Mouse (Mus musculus) forebrain, embryonic 12.5 days (tissue): ENCODE measurements around the gene St6galnac3. TPM values are rescaled to one million over a fixed set of nuclear protein-coding genes. Genes with fewer than 3 reads are reported as not detected.

Source experiments
- ATAC-seq: fragments of 200-750 bp; cut with Nextera tagmentation; 2 replicates; pipeline ENCODE4 v1.8.0; 2017; ENCODE audit warnings: moderate TSS enrichment; ENCODE audit not compliant: low FRiP score
- H3K27ac ChIP-seq: fragments of 300-500 bp; sonication (generic); 2 replicates; pipeline ENCODE4 v1.5.1; 2016; ENCODE audit warnings: mild to moderate bottlenecking
- H3K27me3 ChIP-seq: fragments of 300-500 bp; sonication (generic); 2 replicates; pipeline ENCODE4 v1.6.1; 2016; ENCODE audit warnings: mild to moderate bottlenecking
- H3K36me3 ChIP-seq: fragments of 300-500 bp; sonication (generic); replicated peaks from 2 replicates; pipeline ENCODE4 v1.6.1; 2016; ENCODE audit warnings: mild to moderate bottlenecking
- H3K4me1 ChIP-seq: fragments of 300-500 bp; sonication (generic); 2 replicates; pipeline ENCODE4 v1.6.1; 2016
- H3K4me2 ChIP-seq: fragments of 300-500 bp; sonication (generic); 2 replicates; pipeline ENCODE4 v1.6.1; 2016; ENCODE audit warnings: mild to moderate bottlenecking, moderate library complexity
- H3K4me3 ChIP-seq: fragments of 300-500 bp; sonication (generic); replicated peaks from 2 replicates; pipeline ENCODE4 v1.5.1; 2016; ENCODE audit warnings: mild to moderate bottlenecking
- H3K9ac ChIP-seq: fragments of 300-500 bp; sonication (generic); 2 replicates; pipeline ENCODE4 v1.6.1; 2016; ENCODE audit warnings: mild to moderate bottlenecking
- H3K9me3 ChIP-seq: fragments of 300-500 bp; sonication (generic); 2 replicates; pipeline ENCODE4 v1.6.1; 2016
- WGBS: fragments of 180-500 bp; shearing (Covaris S2); methylation state at CpG from one replicate; pipeline ENCODE4 v1.1.7; 2016; 5-methylcytosine and 5-hydroxymethylcytosine counted together
- polyA plus RNA-seq: library from polyadenylated mRNA; unstranded; fragments of >200 nt; fragmentation: Nextera tagmentation; extraction: Ambion mirVana; gene quantifications from 2 replicates; pipeline ENCODE4 v1.2.1, GENCODE M21; 2016

Gene St6galnac3
- polyA plus RNA-seq, 1 experiment from 2014 or later, result 26.9 TPM

DNA sequence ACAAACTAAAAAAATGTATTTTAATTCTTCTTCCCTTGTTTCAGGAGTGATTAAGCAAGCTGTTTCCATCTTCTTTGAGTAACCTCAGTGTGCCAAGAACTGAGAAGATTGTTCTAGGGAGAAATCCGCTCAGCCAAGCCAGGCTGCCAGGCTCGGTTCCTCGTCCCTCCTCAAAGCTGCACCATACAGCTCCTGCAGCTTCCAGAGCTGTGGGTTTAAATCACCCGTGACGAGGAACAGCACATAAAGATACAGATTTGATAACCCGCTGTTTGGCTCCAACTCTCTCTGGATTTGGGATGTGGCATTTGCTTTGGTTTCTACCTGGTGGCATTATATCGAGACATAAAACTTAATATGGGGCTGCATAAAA is 303.1 kb downstream of the St6galnac3 start:
- Histone ChIP-seq H3K4me1 (peaks cover 12% of the 10 kb centered on the region), H3K27me3 (0 out of 2 replicates have a peak, but pooled peaks cover 3% of the 10 kb centered on the region), H3K4me3 (no peak overlapping the region), H3K27ac (no peak overlapping the region), H3K9ac (no peak overlapping the region), H3K9me3 (no peaks in the 10 kb centered on the region), H3K4me2 (no peak overlapping the region), H3K36me3 (no peaks in the 10 kb centered on the region)
- no peak for ATAC-seq
- 74% methylated on average over 7 of the region's 7 CpGs for WGBS

DNA sequence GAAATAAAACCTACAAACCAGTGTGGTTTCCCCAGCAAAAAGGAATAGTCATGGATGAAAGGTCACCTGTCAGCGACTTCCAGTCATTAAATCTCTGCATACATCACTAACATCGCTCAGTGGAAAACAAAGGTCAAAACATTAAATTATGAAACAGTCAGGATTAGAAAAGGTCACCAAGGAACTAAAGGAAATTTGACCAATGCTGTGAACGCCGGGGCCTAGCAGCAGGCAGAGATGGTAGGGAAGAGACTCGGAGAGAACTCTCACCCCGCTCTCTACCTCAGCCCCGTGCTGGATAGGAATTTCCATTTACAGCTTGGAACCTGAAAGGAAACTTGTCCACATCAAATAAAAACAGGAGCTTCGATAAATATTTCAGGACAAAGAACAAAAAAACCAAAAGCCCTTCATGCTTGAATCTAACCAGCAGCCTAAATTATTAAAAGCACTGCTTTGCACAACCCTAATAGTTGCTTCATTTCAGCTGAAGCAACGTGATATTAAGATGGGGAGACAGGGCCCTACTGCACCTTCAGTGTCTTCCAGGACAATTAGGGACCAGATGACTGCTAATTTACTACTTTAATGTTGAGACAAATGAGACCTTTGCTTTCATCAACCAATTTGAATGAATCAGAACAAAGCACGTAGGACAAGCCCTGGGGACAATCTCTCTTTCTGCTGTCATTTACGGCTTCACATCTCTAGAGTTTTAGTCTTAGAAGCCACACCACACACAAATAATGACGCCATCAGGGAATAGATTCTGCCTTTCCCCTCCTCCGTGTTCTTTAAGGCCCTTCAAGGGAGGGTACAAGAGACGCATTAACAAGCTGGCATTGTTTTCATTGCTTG is 303.7 kb downstream of the St6galnac3 start:
- Histone ChIP-seq H3K9me3 (no peaks in the 10 kb centered on the region), H3K9ac (no peak overlapping the region), H3K4me3 (no peak overlapping the region), H3K4me2 (no peak overlapping the region), H3K36me3 (no peaks in the 10 kb centered on the region), H3K27ac (no peak overlapping the region), H3K4me1 (peaks cover 12% of the 10 kb centered on the region), H3K27me3 (0 out of 2 replicates have a peak, but pooled peaks cover 3% of the 10 kb centered on the region)
- WGBS, result 65% methylated on average over 14 of the region's 14 CpGs
- no peak for ATAC-seq

DNA sequence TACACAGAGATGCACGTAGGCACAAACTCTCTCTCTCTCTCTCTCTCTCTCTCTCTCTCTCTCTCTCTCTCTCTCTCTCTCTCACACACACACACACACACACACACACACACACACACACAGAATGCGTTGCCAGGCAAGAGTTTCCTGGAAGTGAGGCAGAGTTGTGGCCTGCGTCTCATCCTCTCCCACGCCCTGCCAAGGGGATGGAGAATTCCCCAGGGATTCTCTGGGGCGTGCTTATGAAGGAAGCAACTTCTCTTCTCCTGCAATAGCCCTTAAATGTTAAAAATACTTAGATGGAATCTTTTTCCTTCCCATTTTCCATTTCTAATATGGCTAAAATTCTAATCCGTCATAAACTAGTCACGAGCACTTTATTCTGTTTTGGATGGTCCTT is 305.6 kb downstream of the St6galnac3 start:
- no peak for ATAC-seq
- no peak overlapping the region for H3K9ac ChIP-seq
- WGBS, result 93% methylated on average over 7 of the region's 7 CpGs
- H3K27me3 ChIP-seq, result 0 out of 2 replicates have a peak, but pooled peaks cover 3% of the 10 kb centered on the region
- no peaks in the 10 kb centered on the region for H3K36me3 ChIP-seq
- no peak overlapping the region for H3K4me2 ChIP-seq
- no peak overlapping the region for H3K27ac ChIP-seq
- no peak overlapping the region for H3K4me3 ChIP-seq
- H3K9me3 ChIP-seq, result no peaks in the 10 kb centered on the region
- H3K4me1 ChIP-seq, result peaks cover 12% of the 10 kb centered on the region

DNA sequence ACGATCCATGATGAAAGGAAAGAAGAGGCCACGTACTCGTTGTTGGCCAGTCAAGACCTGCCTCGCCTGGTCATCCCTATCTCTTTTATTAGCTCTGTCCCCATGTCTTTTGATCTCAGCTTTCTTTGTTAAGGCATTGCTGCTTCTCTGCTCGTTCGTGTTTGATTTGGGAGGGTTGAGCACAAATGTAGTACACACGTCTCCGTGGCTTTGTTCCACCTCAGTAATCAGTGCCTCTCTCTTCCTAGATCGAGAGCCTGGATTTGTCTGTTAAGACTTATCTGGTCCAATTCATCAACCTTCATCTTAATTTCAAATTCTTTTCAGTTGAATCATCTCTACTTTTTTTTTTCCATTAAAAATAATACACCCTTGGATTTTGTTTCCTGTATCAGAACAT is 308.0 kb downstream of the St6galnac3 start:
- no peak overlapping the region for H3K9ac ChIP-seq
- H3K4me3 ChIP-seq, result no peak overlapping the region
- 0 out of 2 replicates have a peak, but pooled peaks cover 3% of the 10 kb centered on the region for H3K27me3 ChIP-seq
- no peak overlapping the region for H3K4me2 ChIP-seq
- ATAC-seq, result no peak
- H3K36me3 ChIP-seq, result no peaks in the 10 kb centered on the region
- no peaks in the 10 kb centered on the region for H3K9me3 ChIP-seq
- WGBS, result 57% methylated on average over 9 of the region's 9 CpGs
- peaks cover 11% of the 10 kb centered on the region for H3K4me1 ChIP-seq
- H3K27ac ChIP-seq, result no peak overlapping the region

- no peak for ATAC-seq
- Histone ChIP-seq H3K4me2 (no peak overlapping the region), H3K9ac (no peak overlapping the region), H3K4me3 (no peak overlapping the region), H3K4me1 (peaks cover 5% of the 10 kb centered on the region), H3K27me3 (0 out of 2 replicates have a peak, but pooled peaks cover 3% of the 10 kb centered on the region), H3K36me3 (no peaks in the 10 kb centered on the region), H3K9me3 (no peaks in the 10 kb centered on the region), H3K27ac (no peak overlapping the region)
- 85% methylated on average over 4 of the region's 4 CpGs for WGBS
These were observed 308.6 kb downstream of the St6galnac3 start for GRCm38 (mm10) chr3:153416383-153416782.

DNA sequence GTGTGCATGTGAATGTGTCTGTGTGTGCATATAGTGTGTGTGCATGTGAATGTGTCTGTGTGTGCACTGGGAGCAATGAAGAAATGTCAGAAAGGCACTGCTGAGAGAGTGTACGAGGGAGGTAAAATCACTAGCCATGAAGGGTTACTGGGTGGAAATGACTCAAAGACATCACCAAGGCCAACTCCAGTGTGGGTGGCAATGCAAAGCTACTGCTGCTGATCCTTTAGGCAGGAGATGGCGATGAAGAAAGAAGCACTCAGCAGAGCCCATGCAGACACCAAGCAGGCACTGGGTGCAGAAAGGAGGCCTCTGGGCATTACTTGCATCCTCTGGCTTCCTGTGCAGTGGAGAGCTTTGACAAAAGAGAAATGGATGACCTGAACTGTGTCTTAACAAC is 310.8 kb downstream of the St6galnac3 start:
- no peak overlapping the region for H3K27ac ChIP-seq
- 79% methylated on average over 2 of the region's 2 CpGs for WGBS
- no peaks in the 10 kb centered on the region for H3K27me3 ChIP-seq
- no peaks in the 10 kb centered on the region for H3K9me3 ChIP-seq
- no peak overlapping the region for H3K9ac ChIP-seq
- no peaks in the 10 kb centered on the region for H3K36me3 ChIP-seq
- ATAC-seq, result no peak
- no peak overlapping the region for H3K4me3 ChIP-seq
- no peaks in the 10 kb centered on the region for H3K4me1 ChIP-seq
- H3K4me2 ChIP-seq, result no peak overlapping the region

GRCm38 (mm10) chr3:153409286-153409685 is 315.7 kb downstream of the St6galnac3 start:
- H3K4me2 ChIP-seq, result no peak overlapping the region
- no peak for ATAC-seq
- H3K27ac ChIP-seq, result no peak overlapping the region
- H3K4me3 ChIP-seq, result no peak overlapping the region
- no peaks in the 10 kb centered on the region for H3K9me3 ChIP-seq
- H3K4me1 ChIP-seq, result peaks cover 10% of the 10 kb centered on the region; the same call in 1 of the 2 replicates
- no peaks in the 10 kb centered on the region for H3K36me3 ChIP-seq
- no peak overlapping the region for H3K9ac ChIP-seq
- 79% methylated on average over 9 of the region's 9 CpGs for WGBS
- H3K27me3 ChIP-seq, result no peaks in the 10 kb centered on the region

GRCm38 (mm10) chr3:153408361-153408760 is 316.6 kb downstream of the St6galnac3 start:
- H3K36me3 ChIP-seq, result no peaks in the 10 kb centered on the region
- H3K4me2 ChIP-seq, result no peak overlapping the region
- peaks cover 10% of the 10 kb centered on the region; the same call in 1 of the 2 replicates for H3K4me1 ChIP-seq
- no peak overlapping the region for H3K27ac ChIP-seq
- no peak for ATAC-seq
- no peaks in the 10 kb centered on the region for H3K27me3 ChIP-seq
- no peaks in the 10 kb centered on the region for H3K9me3 ChIP-seq
- no peak overlapping the region for H3K4me3 ChIP-seq
- 91% methylated on average over 6 of the region's 6 CpGs for WGBS
- no peak overlapping the region for H3K9ac ChIP-seq

- H3K9me3 ChIP-seq, result no peaks in the 10 kb centered on the region
- WGBS, result 94% methylated on average over 6 of the region's 6 CpGs
These were observed 317.3 kb downstream of the St6galnac3 start for GRCm38 (mm10) chr3:153407698-153408097.

DNA sequence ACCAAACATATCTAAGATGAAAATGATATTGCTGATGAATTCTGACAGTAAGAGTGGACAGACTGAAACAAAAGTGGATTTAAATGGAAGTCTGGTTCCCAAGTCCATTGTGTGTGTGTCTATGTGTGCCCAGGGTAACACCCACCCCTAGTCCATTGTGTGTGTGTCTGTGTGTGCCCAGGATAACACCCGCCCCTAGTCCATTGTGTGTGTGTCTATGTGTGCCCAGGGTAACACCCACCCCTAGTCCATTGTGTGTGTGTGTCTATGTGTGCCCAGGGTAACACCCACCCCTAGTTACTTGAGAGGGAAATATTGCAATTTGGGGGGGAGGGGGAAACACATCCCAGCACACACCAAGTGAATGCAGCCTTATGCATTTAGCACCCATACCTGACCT is 318.1 kb downstream of the St6galnac3 start:
- Histone ChIP-seq H3K9me3 (no peaks in the 10 kb centered on the region), H3K27me3 (no peaks in the 10 kb centered on the region), H3K4me2 (no peak overlapping the region), H3K9ac (no peak overlapping the region), H3K4me1 (peaks cover 10% of the 10 kb centered on the region; the same call in 1 of the 2 replicates), H3K36me3 (no peaks in the 10 kb centered on the region), H3K27ac (no peak overlapping the region), H3K4me3 (no peak overlapping the region)
- WGBS, result 86% methylated on average over 1 of the region's 1 CpGs
- no peak for ATAC-seq

More at GRCm38 (mm10) chr3:153407698-153408097, 317.3 kb downstream of the St6galnac3 start:
- no peaks in the 10 kb centered on the region for H3K27me3 ChIP-seq
- no peaks in the 10 kb centered on the region for H3K36me3 ChIP-seq
- ATAC-seq, result no peak
- peaks cover 10% of the 10 kb centered on the region; the same call in 1 of the 2 replicates for H3K4me1 ChIP-seq
- H3K4me3 ChIP-seq, result no peak overlapping the region
- no peak overlapping the region for H3K9ac ChIP-seq
- no peak overlapping the region for H3K27ac ChIP-seq
- no peak overlapping the region for H3K4me2 ChIP-seq

- 90% methylated on average over 4 of the region's 4 CpGs for WGBS
- Histone ChIP-seq H3K36me3 (no peaks in the 10 kb centered on the region), H3K4me1 (peaks cover 10% of the 10 kb centered on the region; the same call in 1 of the 2 replicates), H3K27me3 (no peaks in the 10 kb centered on the region), H3K9me3 (no peaks in the 10 kb centered on the region), H3K4me3 (no peak overlapping the region), H3K27ac (no peak overlapping the region), H3K4me2 (no peak overlapping the region), H3K9ac (no peak overlapping the region)
- ATAC-seq, result no peak
These were observed 318.8 kb downstream of the St6galnac3 start for GRCm38 (mm10) chr3:153406220-153406619.

GRCm38 (mm10) chr3:153405643-153406042 is 319.3 kb downstream of the St6galnac3 start:
- Histone ChIP-seq H3K36me3 (no peaks in the 10 kb centered on the region), H3K9ac (no peak overlapping the region), H3K9me3 (no peaks in the 10 kb centered on the region), H3K27me3 (no peaks in the 10 kb centered on the region), H3K4me2 (no peak overlapping the region), H3K4me3 (no peak overlapping the region), H3K4me1 (peaks cover 10% of the 10 kb centered on the region; the same call in 1 of the 2 replicates), H3K27ac (no peak overlapping the region)
- no peak for ATAC-seq
- WGBS, result 55% methylated on average over 10 of the region's 10 CpGs

DNA sequence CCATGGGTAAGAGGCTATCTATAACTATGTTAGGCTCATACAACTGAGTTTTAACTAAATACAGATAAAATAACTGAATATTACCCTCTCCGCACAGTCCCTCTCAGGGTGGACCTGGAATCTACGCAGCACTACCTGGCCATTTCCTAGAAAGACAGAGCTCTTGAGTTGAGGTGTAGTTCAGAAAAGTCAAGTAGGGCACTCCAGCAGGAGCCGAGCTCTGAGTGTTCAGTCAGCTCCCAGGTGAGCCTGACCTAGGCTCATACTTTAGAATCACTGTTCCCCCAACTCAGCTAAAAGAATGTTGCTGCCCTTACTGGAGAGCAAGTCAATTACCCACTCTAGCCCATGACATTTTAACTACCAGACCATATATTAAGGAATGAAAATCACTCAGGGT is 324.7 kb downstream of the St6galnac3 start:
- no peaks in the 10 kb centered on the region for H3K27me3 ChIP-seq
- no peak overlapping the region for H3K4me3 ChIP-seq
- no peak for ATAC-seq
- H3K9ac ChIP-seq, result no peak overlapping the region
- H3K36me3 ChIP-seq, result no peaks in the 10 kb centered on the region
- H3K4me2 ChIP-seq, result no peak overlapping the region
- H3K9me3 ChIP-seq, result no peaks in the 10 kb centered on the region
- peaks cover 13% of the 10 kb centered on the region; the same call in 1 of the 2 replicates for H3K4me1 ChIP-seq
- no peak overlapping the region for H3K27ac ChIP-seq
- 89% methylated on average over 3 of the region's 3 CpGs for WGBS
